In genomic region chr11:61277937-61278336, GRCm38 (mm10) we compare ENCODE assay signal across 20 mouse cellular contexts. TPM values are rescaled to one million over a fixed set of nuclear protein-coding genes. Genes with fewer than 3 reads are reported as not detected.
DNase-seq lines count a peak whose midpoint lies in the region; ATAC-seq and TF ChIP-seq lines count a peak whose summit lies in the region.
"Had no signal": no experiment of that assay in that cellular context is flagged by ENCODE, and none has a peak within 500 bp of the region (broad histone marks: within the 10 kb centered on the region; RNA-seq: fewer than 3 reads in every experiment).

No protein-coding gene starts in this region.

- H3K4me1 ChIP-seq in limb, embryonic 11.5 days (ENCODE audit: control insufficient read depth, insufficient read depth, low read length): no peaks in the 10 kb centered on the region
- H3K4me1 ChIP-seq in limb, embryonic 10.5 days: no peaks in the 10 kb centered on the region
- H3K4me1 ChIP-seq in embryonic fibroblast, embryonic 13.5 days (ENCODE audit: control insufficient read depth, insufficient read depth, low read length): peaks cover 13% of the 10 kb centered on the region
- no peaks in the 10 kb centered on the region for H3K4me1 ChIP-seq in stomach, embryonic 14.5 days (ENCODE audit: control insufficient read depth, insufficient read depth, low read length)
- H3K4me1 ChIP-seq in forebrain, embryonic 12.5 days: no peaks in the 10 kb centered on the region
- H3K4me1 ChIP-seq: forebrain, embryonic 13.5 days had no signal

- WGBS in limb, embryonic 11.5 days: 80% methylated on average over 2 of the region's 2 CpGs
- 80% methylated on average over 2 of the region's 2 CpGs for WGBS in limb, embryonic 10.5 days
- 48% methylated on average over 2 of the region's 2 CpGs for WGBS in stomach, embryonic 14.5 days
- WGBS in forebrain, embryonic 12.5 days: 88% methylated on average over 2 of the region's 2 CpGs

- no peak overlapping the region for H3K9ac ChIP-seq in limb, embryonic 11.5 days (ENCODE audit: low read length)
- no peak overlapping the region for H3K9ac ChIP-seq in stomach, embryonic 14.5 days (replicated peaks; ENCODE audit: low read depth, low read length)
- no peak overlapping the region for H3K9ac ChIP-seq in forebrain, embryonic 12.5 days
- H3K9ac ChIP-seq: embryonic facial prominence, embryonic 12.5 days; forebrain, embryonic 13.5 days; forebrain, postnatal 0 days; heart, embryonic 13.5 days had no signal

- TF ChIP-seq CTCF in embryonic fibroblast, embryonic 13.5 days (IDR thresholded peaks at IDR 0.05; ENCODE audit: borderline replicate concordance, insufficient read depth, low read length): no peak

- no peak overlapping the region for H3K4me2 ChIP-seq in limb, embryonic 11.5 days (ENCODE audit: low read depth, severe bottlenecking)
- no peak overlapping the region for H3K4me2 ChIP-seq in stomach, embryonic 14.5 days (replicated peaks; ENCODE audit: low read depth, low read length)
- no peak overlapping the region for H3K4me2 ChIP-seq in forebrain, embryonic 12.5 days
- H3K4me2 ChIP-seq: embryonic facial prominence, embryonic 12.5 days; forebrain, embryonic 13.5 days; heart, embryonic 13.5 days had no signal

- H3K9me3 ChIP-seq in limb, embryonic 11.5 days (ENCODE audit: control insufficient read depth, low read length): no peaks in the 10 kb centered on the region
- H3K9me3 ChIP-seq in limb, embryonic 10.5 days (replicated peaks): no peaks in the 10 kb centered on the region
- no peaks in the 10 kb centered on the region for H3K9me3 ChIP-seq in stomach, embryonic 14.5 days (ENCODE audit: control insufficient read depth, low read depth, low read length)
- H3K9me3 ChIP-seq in forebrain, embryonic 12.5 days: no peaks in the 10 kb centered on the region
- H3K9me3 ChIP-seq: embryonic facial prominence, embryonic 12.5 days; forebrain, embryonic 13.5 days; heart, embryonic 13.5 days had no signal

- TF ChIP-seq POLR2A in embryonic fibroblast, embryonic 13.5 days (IDR thresholded peaks at IDR 0.05; ENCODE audit: low read depth, low read length): no peak

- no peak overlapping the region for H3K4me3 ChIP-seq in limb, embryonic 11.5 days (ENCODE audit: low read depth, low read length)
- H3K4me3 ChIP-seq in limb, embryonic 10.5 days: no peak overlapping the region
- no peak overlapping the region for H3K4me3 ChIP-seq in embryonic fibroblast, embryonic 13.5 days (ENCODE audit: insufficient read depth, low read length)
- no peak overlapping the region for H3K4me3 ChIP-seq in stomach, embryonic 14.5 days (ENCODE audit: low read depth, low read length)
- no peak overlapping the region for H3K4me3 ChIP-seq in forebrain, embryonic 12.5 days (replicated peaks)
- H3K4me3 ChIP-seq: embryonic facial prominence, embryonic 12.5 days; forebrain, embryonic 13.5 days; heart, embryonic 13.5 days had no signal

- H3K27me3 ChIP-seq in limb, embryonic 11.5 days (ENCODE audit: control insufficient read depth, insufficient read depth, low read length): no peaks in the 10 kb centered on the region
- H3K27me3 ChIP-seq in limb, embryonic 10.5 days (ENCODE audit: low read depth, poor library complexity, severe bottlenecking): no peaks in the 10 kb centered on the region
- no peaks in the 10 kb centered on the region for H3K27me3 ChIP-seq in stomach, embryonic 14.5 days (ENCODE audit: control insufficient read depth, insufficient read depth, low read length)
- no peaks in the 10 kb centered on the region for H3K27me3 ChIP-seq in forebrain, embryonic 12.5 days
- H3K27me3 ChIP-seq: embryonic facial prominence, embryonic 12.5 days; heart, embryonic 13.5 days had no signal

- 0 out of 2 replicates have a peak overlapping the region, but pooled peaks have one; percentile 36 for H3K27ac ChIP-seq in limb, embryonic 11.5 days (replicated peaks; ENCODE audit: low read depth, low read length)
- no peak overlapping the region for H3K27ac ChIP-seq in limb, embryonic 10.5 days
- peak overlapping the region; percentile 66 for H3K27ac ChIP-seq in embryonic fibroblast, embryonic 13.5 days (ENCODE audit: insufficient read depth, low read length)
- H3K27ac ChIP-seq in stomach, embryonic 14.5 days (ENCODE audit: low read length): peak overlapping the region; percentile 44; the same call in 1 of the 2 replicates
- H3K27ac ChIP-seq in forebrain, embryonic 12.5 days: no peak overlapping the region
- H3K27ac ChIP-seq: embryonic facial prominence, embryonic 12.5 days; forebrain, embryonic 13.5 days; heart, embryonic 13.5 days had no signal

- no peak for ATAC-seq in limb, embryonic 11.5 days (ENCODE audit: insufficient number of reproducible peaks, low FRiP score, low TSS enrichment, low read depth)
- ATAC-seq in stomach, embryonic 14.5 days (ENCODE audit: insufficient number of reproducible peaks, insufficient read depth, low FRiP score, low read depth): no peak
- no peak for ATAC-seq in forebrain, embryonic 12.5 days (ENCODE audit: low FRiP score)
- ATAC-seq: forebrain, embryonic 13.5 days; forebrain, postnatal 0 days; hindbrain, embryonic 16.5 days had no signal

- H3K36me3 ChIP-seq in limb, embryonic 11.5 days (ENCODE audit: control insufficient read depth, insufficient read depth, low read length): no peaks in the 10 kb centered on the region
- no peaks in the 10 kb centered on the region for H3K36me3 ChIP-seq in limb, embryonic 10.5 days
- H3K36me3 ChIP-seq in stomach, embryonic 14.5 days (ENCODE audit: control insufficient read depth, insufficient read depth, low read length): no peaks in the 10 kb centered on the region
- H3K36me3 ChIP-seq in forebrain, embryonic 12.5 days (replicated peaks): no peaks in the 10 kb centered on the region
- H3K36me3 ChIP-seq: embryonic facial prominence, embryonic 12.5 days; heart, embryonic 13.5 days had no signal

- no peak for DNase-seq in limb, embryonic 11.5 days (ENCODE audit: low spot score)
- no peak for DNase-seq in limb, embryonic 10.5 days (ENCODE audit: low spot score)
- peak; percentile 65 for DNase-seq in 3T3-L1 (ENCODE audit: low read depth, low spot score)
- no peak for DNase-seq in thymus, postnatal 4 days
- DNase-seq in testis, postnatal 10 days (ENCODE audit: low spot score): no peak
- DNase-seq: adrenal gland, adult 8-10 months; adrenal gland, postnatal 36 days; cerebellum, adult 11 months; cerebellum, adult 9-10 months; cerebellum, postnatal 25 days; forebrain, postnatal 0 days; gastrocnemius, postnatal 25 days; heart, postnatal 36 days had no signal

RNA-seq across cellular contexts. Expression of gene Aldh3a2, which starts 10.7 kb away (rescaled TPM):
- 16.8 and 19.7 TPM in 2 replicates for polyA plus RNA-seq in limb, embryonic 11.5 days (2014; fragmentation: Nextera tagmentation; extraction: Ambion mirVana)
- polyA plus RNA-seq in limb, embryonic 10.5 days (2016; fragmentation: Nextera tagmentation; extraction: Ambion mirVana): 12.7 and 15.1 TPM in 2 replicates
- 42.5 and 50.3 TPM in 2 replicates for polyA plus RNA-seq in embryonic fibroblast, embryonic 13.5 days (2011; ENCODE audit: insufficient read length, low read depth, missing spikeins)
- 47.5 and 53.0 TPM in 2 replicates for polyA plus RNA-seq in stomach, embryonic 14.5 days (2014; fragmentation: Nextera tagmentation; extraction: Ambion mirVana)
- 22.0 and 22.9 TPM in 2 replicates for polyA plus RNA-seq in forebrain, embryonic 12.5 days (2016; fragmentation: Nextera tagmentation; extraction: Ambion mirVana)

Comparison
In these comparisons a context has a peak if more than half of its experiments do, and no peak if none do; other contexts are left out.
1. H3K27ac ChIP-seq: peak in limb, embryonic 11.5 days (single experiment), embryonic fibroblast, embryonic 13.5 days (single experiment) and stomach, embryonic 14.5 days (single experiment); none in limb, embryonic 10.5 days (single experiment) and forebrain, embryonic 12.5 days (single experiment).